Mouse (Mus musculus) C3H10T1/2 (cell line): Measurements from ENCODE around the gene Rnf34. TPM values are rescaled to one million over a fixed set of nuclear protein-coding genes. Genes with fewer than 3 reads are reported as not detected.

ENCODE experiments used
- polyA plus RNA-seq, 2 experiments: library from polyadenylated mRNA; unstranded; fragments of >200 nt; fragmentation: generic; extraction: Trizol; gene quantifications; one replicate each; pipeline ENCODE4 v1.2.1; 2012; ENCODE audit warnings: missing spikeins in 2 of 2

Rnf34 gene
- polyA plus RNA-seq = 1 to 10 TPM; 1.7 to 7.8 TPM

GRCm38 (mm10) chr5:122849521-122850318 is at the start of gene Rnf34:
Rnf34 (plus strand) TSS chr5:122850048.

GRCm38 (mm10) chr5:122820777-122821523 is 28.9 kb upstream of the Rnf34 start, which contains the start of gene Anapc5:
Anapc5 (minus strand) TSS chr5:122821339.

Other genes starting within 250 kb of the Rnf34 start
- gene Ift81, start 235.5 kb upstream of the Rnf34 start, polyA plus RNA-seq = 1 to 10 TPM in 1 of 2 experiments, under 1 TPM in 1; 0.49 to 6.4 TPM
- gene P2rx7, start 206.1 kb upstream of the Rnf34 start, polyA plus RNA-seq = under 1 TPM; 0.25 to 0.57 TPM
- 10 to 100 TPM in 1 of 2 experiments, 1 to 10 TPM in 1; 7.2 to 38.8 TPM for gene P2rx4, start 142.5 kb upstream of the Rnf34 start, polyA plus RNA-seq
- gene Camkk2, start 70.6 kb upstream of the Rnf34 start, polyA plus RNA-seq = 10 to 100 TPM; 14.6 to 15.4 TPM
- 100 to 1,000 TPM; 227 to 329 TPM for gene Anapc5, start 28.7 kb upstream of the Rnf34 start, polyA plus RNA-seq
- gene Kdm2b, start 139.8 kb downstream of the Rnf34 start, polyA plus RNA-seq = 10 to 100 TPM in 1 of 2 experiments, 1 to 10 TPM in 1; 4.7 to 17.9 TPM
- 10 to 100 TPM; 10.7 to 15.7 TPM for gene Orai1, start 165.0 kb downstream of the Rnf34 start, polyA plus RNA-seq
- not detected for gene Morn3, start 197.0 kb downstream of the Rnf34 start, polyA plus RNA-seq
- gene Tmem120b, start 218.4 kb downstream of the Rnf34 start, polyA plus RNA-seq = 1 to 10 TPM; 1.6 to 2.5 TPM